In genomic region chr6:113696582-113697221, GRCm38 (mm10) we compare ENCODE assay signal across 7 mouse cellular contexts. TPM values are rescaled to one million over a fixed set of nuclear protein-coding genes. Genes with fewer than 3 reads are reported as not detected.
DNase-seq lines count a peak whose midpoint lies in the region; ATAC-seq lines count a peak whose summit lies in the region.

TSS of gene Tatdn2 (plus strand) at chr6:113697050.

- peak; percentile 99 for ATAC-seq in embryonic facial prominence, embryonic 11.5 days (replicated peaks; ENCODE audit: insufficient number of reproducible peaks, low FRiP score, low TSS enrichment, low read depth)
- peak; percentile 83 for ATAC-seq in granulocyte monocyte progenitor cell, adult 5-6 weeks (replicated peaks; ENCODE audit: poor library complexity, severe bottlenecking)
- peak; percentile 100 for ATAC-seq in midbrain, embryonic 13.5 days

- H3K27ac ChIP-seq in embryonic facial prominence, embryonic 11.5 days (replicated peaks; ENCODE audit: low read depth, low read length): peak within 1 kb of the TSS; percentile 82
- peak within 1 kb of the TSS; percentile 91 for H3K27ac ChIP-seq in limb, embryonic 10.5 days
- H3K27ac ChIP-seq in midbrain, embryonic 13.5 days: peak within 1 kb of the TSS; percentile 85

- no peaks in the 10 kb centered on the region; the same call in 1 of the 2 replicates for H3K36me3 ChIP-seq in embryonic facial prominence, embryonic 11.5 days (replicated peaks; ENCODE audit: control insufficient read depth, insufficient read depth, low read depth, low read length)
- peaks cover 39% of the 10 kb centered on the region for H3K36me3 ChIP-seq in limb, embryonic 10.5 days
- H3K36me3 ChIP-seq in midbrain, embryonic 13.5 days: peaks cover 9% of the 10 kb centered on the region

- no peaks in the 10 kb centered on the region for H3K9me3 ChIP-seq in embryonic facial prominence, embryonic 11.5 days (replicated peaks; ENCODE audit: control insufficient read depth, low read length)
- no peaks in the 10 kb centered on the region for H3K9me3 ChIP-seq in limb, embryonic 10.5 days (replicated peaks)
- H3K9me3 ChIP-seq in midbrain, embryonic 13.5 days: no peaks in the 10 kb centered on the region

- no peaks in the 10 kb centered on the region for H3K4me1 ChIP-seq in embryonic facial prominence, embryonic 11.5 days (ENCODE audit: control insufficient read depth, insufficient read depth, low read length)
- H3K4me1 ChIP-seq in limb, embryonic 10.5 days: peaks cover 53% of the 10 kb centered on the region
- peaks cover 33% of the 10 kb centered on the region for H3K4me1 ChIP-seq in midbrain, embryonic 13.5 days (replicated peaks)

- H3K9ac ChIP-seq in embryonic facial prominence, embryonic 11.5 days (replicated peaks; ENCODE audit: low read length): peak within 1 kb of the TSS; percentile 83
- peak within 1 kb of the TSS; percentile 84 for H3K9ac ChIP-seq in midbrain, embryonic 13.5 days (replicated peaks)

- WGBS in embryonic facial prominence, embryonic 11.5 days: under 1% methylated on average over 55 of the region's 58 CpGs
- 3% methylated on average over 58 of the region's 58 CpGs for WGBS in limb, embryonic 10.5 days
- under 1% methylated on average over 58 of the region's 58 CpGs for WGBS in midbrain, embryonic 13.5 days

- H3K4me3 ChIP-seq in embryonic facial prominence, embryonic 11.5 days (ENCODE audit: low read depth, low read length): peak within 1 kb of the TSS; percentile 91
- peak within 1 kb of the TSS; percentile 93 for H3K4me3 ChIP-seq in limb, embryonic 10.5 days
- H3K4me3 ChIP-seq in midbrain, embryonic 13.5 days (replicated peaks): peak within 1 kb of the TSS; percentile 93

- H3K4me2 ChIP-seq in embryonic facial prominence, embryonic 11.5 days (ENCODE audit: low read depth, low read length): peak within 1 kb of the TSS; percentile 99
- H3K4me2 ChIP-seq in midbrain, embryonic 13.5 days (replicated peaks): peak within 1 kb of the TSS; percentile 98

- no peaks in the 10 kb centered on the region for H3K27me3 ChIP-seq in embryonic facial prominence, embryonic 11.5 days (ENCODE audit: control insufficient read depth, insufficient read depth, low read length)
- H3K27me3 ChIP-seq in limb, embryonic 10.5 days (ENCODE audit: low read depth, poor library complexity, severe bottlenecking): no peaks in the 10 kb centered on the region
- H3K27me3 ChIP-seq in midbrain, embryonic 13.5 days: no peaks in the 10 kb centered on the region

- DNase-seq in adrenal gland, postnatal 14 days: peak; percentile 98
- peak; percentile 98 for DNase-seq in embryonic facial prominence, embryonic 11.5 days (ENCODE audit: low spot score)
- peak; percentile 99 for DNase-seq in kidney, adult 11 months
- DNase-seq in limb, embryonic 10.5 days (ENCODE audit: low spot score): peak; percentile 94
- peak; percentile 94 for DNase-seq in spleen, adult 12 weeks (ENCODE audit: low spot score)

RNA-seq across cellular contexts. Expression of gene Tatdn2, which starts in this region (rescaled TPM):
- total RNA-seq in adrenal gland, postnatal 14 days (2021): 45.6 and 59.6 TPM in 2 replicates
- polyA plus RNA-seq in embryonic facial prominence, embryonic 11.5 days (2014; fragmentation: Nextera tagmentation; extraction: Ambion mirVana): 0.84 and 1.6 TPM in 2 replicates
- 32.5 and 43.1 TPM in 2 replicates for total RNA-seq in granulocyte monocyte progenitor cell, adult 5-6 weeks (2014; fragmentation: Nextera tagmentation)
- total RNA-seq in granulocyte monocyte progenitor cell, adult 5-6 weeks (2017): 111 and 115 TPM in 2 replicates
- 0.48 and 0.89 TPM in 2 replicates for polyA plus RNA-seq in limb, embryonic 10.5 days (2016; fragmentation: Nextera tagmentation; extraction: Ambion mirVana)
- polyA plus RNA-seq in midbrain, embryonic 13.5 days (2015; fragmentation: Nextera tagmentation; extraction: Ambion mirVana): 0.93 and 1.0 TPM in 2 replicates

Comparison
In these comparisons a context has a peak if more than half of its experiments do, and no peak if none do; other contexts are left out.
1. Peak in every context shown above with its lines: DNase-seq, ATAC-seq, H3K4me3 ChIP-seq and H3K27ac ChIP-seq.
2. Peak in DNase-seq, H3K4me3 ChIP-seq and H3K27ac ChIP-seq in limb, embryonic 10.5 days; RNA of the gene not detected or under 1 TPM.